Mouse (Mus musculus): ENCODE results near the gene Vmn2r92. TPM values are rescaled to one million over a fixed set of nuclear protein-coding genes. Genes with fewer than 3 reads are reported as not detected.
"Not testable (repeated sequence)": the region's sequence is repeated elsewhere in the genome, so short reads cannot be mapped to it uniquely, and the experiment has no call there.

Vmn2r92 gene
- not detected in 2 replicates for polyA plus RNA-seq (2012; rRNA removed)

DNA sequence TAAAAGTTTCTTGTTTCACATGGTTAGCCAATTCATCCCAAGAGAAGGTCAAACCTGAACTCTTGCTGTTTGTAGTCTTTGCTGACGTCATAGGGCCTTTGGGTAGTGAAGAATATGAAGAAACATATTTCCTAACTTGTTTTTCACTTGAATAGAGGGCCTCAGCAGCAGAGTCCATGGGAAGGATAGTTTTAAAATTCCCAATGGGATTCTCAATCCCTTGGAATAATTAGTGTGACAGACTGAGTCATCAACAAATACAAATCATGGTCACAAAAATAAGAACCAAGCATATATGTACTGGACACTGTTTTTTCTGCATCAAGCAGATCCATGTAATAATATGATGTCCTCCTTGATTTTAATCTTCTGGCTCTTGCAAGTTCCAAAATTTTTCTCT, at the start of gene Vmn2r92:
Vmn2r92 (plus strand) TSS at position 301 of the 400 bp plus-strand sequence.
- H3K27ac ChIP-seq (ENCODE audit: insufficient read depth, low read length); H3K4me3 ChIP-seq (ENCODE audit: insufficient read depth, low read length); H3K4me1 ChIP-seq (ENCODE audit: control insufficient read depth, insufficient read depth, low read length): not testable (repeated sequence)

DNA sequence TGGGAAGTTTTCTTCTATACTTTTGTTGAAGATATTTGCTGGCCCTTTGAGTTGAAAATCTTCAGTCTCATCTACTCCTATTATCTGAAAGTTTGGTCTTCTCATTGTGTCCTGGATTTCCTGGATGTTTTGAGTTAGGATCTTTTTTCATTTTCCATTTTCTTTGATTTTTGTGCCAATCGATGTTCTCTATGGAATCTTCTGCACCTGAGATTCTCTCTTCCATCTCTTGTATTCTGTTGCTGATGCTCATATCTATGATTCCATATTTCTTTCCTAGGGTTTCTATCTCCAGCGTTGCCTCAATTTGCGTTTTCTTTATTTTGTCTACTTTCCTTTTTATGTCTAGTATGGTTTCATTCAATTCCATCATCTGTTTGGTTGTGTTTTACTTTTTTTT, 49.4 kb upstream of the Vmn2r92 start:
- H3K4me3 ChIP-seq (ENCODE audit: insufficient read depth, low read length); H3K27ac ChIP-seq (ENCODE audit: insufficient read depth, low read length); H3K4me1 ChIP-seq (ENCODE audit: control insufficient read depth, insufficient read depth, low read length): not testable (repeated sequence)

DNA sequence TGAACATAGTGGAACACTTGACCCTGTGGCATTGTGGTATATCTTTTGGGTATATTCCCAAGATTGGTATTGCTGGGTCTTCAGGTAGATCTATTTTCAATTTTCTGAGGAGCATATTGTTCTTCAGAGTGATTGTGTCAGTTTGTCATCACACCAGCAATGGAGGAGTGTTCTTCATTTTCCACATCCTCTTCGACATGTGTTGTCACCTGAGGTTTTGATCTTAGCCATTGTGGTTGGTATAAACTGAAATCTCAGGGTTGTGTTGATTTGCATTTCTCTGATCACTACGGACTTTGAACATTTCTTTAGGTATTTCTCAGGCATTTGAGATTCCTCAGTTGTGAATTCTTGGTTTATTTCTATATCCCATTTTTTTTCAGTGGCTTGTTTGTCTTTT, 9.5 kb downstream of the Vmn2r92 start:
- not testable (repeated sequence) for H3K4me3 ChIP-seq (ENCODE audit: insufficient read depth, low read length); H3K27ac ChIP-seq (ENCODE audit: insufficient read depth, low read length); H3K4me1 ChIP-seq (ENCODE audit: control insufficient read depth, insufficient read depth, low read length)

DNA sequence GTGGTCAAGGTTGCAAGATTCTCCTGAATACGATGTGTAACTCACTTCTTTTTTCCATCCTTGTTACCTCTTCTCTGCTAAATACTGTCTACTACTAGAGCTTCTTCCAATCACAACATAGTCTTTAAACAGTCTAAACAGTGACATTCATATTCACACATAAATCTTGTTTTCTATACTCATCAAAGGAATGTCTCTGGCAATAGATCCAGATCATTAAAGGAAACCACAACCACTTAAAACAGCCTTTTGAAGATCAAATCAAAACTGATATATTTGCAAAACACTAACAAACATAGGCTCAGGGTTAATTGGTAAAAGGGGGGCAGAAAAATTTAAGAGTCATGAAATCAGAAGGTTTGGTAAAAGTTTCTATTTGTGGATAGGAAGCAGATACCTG, 38.0 kb downstream of the Vmn2r92 start:
- no peak for TF ChIP-seq CTCF (IDR thresholded peaks at IDR 0.05; ENCODE audit: extremely low read depth, insufficient read depth, low read length)
- TF ChIP-seq POLR2A (IDR thresholded peaks at IDR 0.05; ENCODE audit: extremely low read depth, insufficient read depth, low read length), result no peak
- H3K27ac ChIP-seq (ENCODE audit: insufficient read depth, low read length), result no peak overlapping the region

DNA sequence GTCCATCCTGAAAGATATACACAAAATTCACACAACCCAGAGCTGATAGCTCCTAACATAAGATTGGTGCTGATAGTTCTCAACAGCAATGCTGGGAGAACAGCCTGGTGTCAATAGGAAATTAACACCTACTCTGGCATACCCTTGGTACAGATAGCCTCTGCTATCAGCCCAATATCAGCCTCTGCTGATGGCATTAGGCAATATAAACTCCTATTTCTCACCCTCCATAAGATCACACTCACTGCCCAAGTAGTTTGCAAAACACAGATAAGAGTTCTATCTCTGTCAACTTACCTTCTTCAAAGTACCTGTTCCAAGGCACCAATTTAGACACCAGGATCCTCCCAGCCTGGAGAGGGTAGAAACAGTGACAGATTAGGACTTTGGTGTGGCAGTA, 69.6 kb downstream of the Vmn2r92 start:
- no peak overlapping the region for H3K27ac ChIP-seq (ENCODE audit: insufficient read depth, low read length)
- no peak overlapping the region for H3K4me3 ChIP-seq (ENCODE audit: insufficient read depth, low read length)
- TF ChIP-seq CTCF (IDR thresholded peaks at IDR 0.05; ENCODE audit: extremely low read depth, insufficient read depth, low read length) (no peak), POLR2A (IDR thresholded peaks at IDR 0.05; ENCODE audit: extremely low read depth, insufficient read depth, low read length) (no peak)
- H3K4me1 ChIP-seq (ENCODE audit: control insufficient read depth, insufficient read depth, low read length), result no peaks in the 10 kb centered on the region

More for the DNA sequence above, 38.0 kb downstream of the Vmn2r92 start:
- H3K4me1 ChIP-seq (ENCODE audit: control insufficient read depth, insufficient read depth, low read length), result no peaks in the 10 kb centered on the region
- no peak overlapping the region for H3K4me3 ChIP-seq (ENCODE audit: insufficient read depth, low read length)

DNA sequence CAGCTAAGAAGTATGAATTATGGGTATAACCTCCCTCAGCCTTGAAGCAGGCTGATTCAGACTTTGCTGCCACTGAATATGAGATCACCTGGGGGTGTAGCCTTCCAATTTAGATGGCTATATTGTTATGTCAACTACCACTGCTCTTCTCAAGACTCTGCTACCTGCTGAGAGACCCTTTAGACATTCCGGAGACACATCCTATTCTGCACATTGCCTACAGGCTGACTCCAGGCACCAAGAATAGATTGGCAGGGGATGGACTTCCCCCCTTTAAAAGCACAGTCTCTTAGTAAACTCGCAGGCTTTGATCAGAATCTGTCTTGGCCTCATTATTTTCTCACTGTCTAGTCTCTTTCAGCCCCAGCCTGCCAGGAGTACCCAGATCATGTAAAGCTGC, 80.3 kb downstream of the Vmn2r92 start:
- H3K4me3 ChIP-seq (ENCODE audit: insufficient read depth, low read length), result no peak overlapping the region
- no peak for TF ChIP-seq CTCF (IDR thresholded peaks at IDR 0.05; ENCODE audit: extremely low read depth, insufficient read depth, low read length)
- no peak for TF ChIP-seq POLR2A (IDR thresholded peaks at IDR 0.05; ENCODE audit: extremely low read depth, insufficient read depth, low read length)
- H3K27ac ChIP-seq (ENCODE audit: insufficient read depth, low read length), result no peak overlapping the region
- no peaks in the 10 kb centered on the region for H3K4me1 ChIP-seq (ENCODE audit: control insufficient read depth, insufficient read depth, low read length)

DNA sequence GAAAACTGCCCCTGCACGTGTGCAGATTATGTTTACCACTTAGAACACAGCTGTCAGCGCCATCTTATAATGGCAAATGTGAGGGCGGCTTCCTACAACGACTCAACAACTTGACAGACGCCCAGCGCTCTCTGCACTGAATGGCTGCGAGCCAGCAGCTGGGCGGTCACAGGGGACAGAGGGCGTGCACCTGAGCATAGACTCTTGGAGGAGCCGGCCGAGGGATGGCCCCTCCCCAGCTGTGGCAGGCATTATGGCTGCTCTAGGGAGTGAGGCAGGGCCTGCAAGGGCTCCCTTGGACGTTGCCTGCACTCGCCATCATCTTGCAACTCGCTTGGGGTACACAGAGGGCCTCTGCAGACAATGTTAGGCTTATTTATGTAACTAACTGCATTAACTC, 85.2 kb downstream of the Vmn2r92 start:
- TF ChIP-seq CTCF (IDR thresholded peaks at IDR 0.05; ENCODE audit: extremely low read depth, insufficient read depth, low read length) (no peak), POLR2A (IDR thresholded peaks at IDR 0.05; ENCODE audit: extremely low read depth, insufficient read depth, low read length) (no peak)
- no peak overlapping the region for H3K27ac ChIP-seq (ENCODE audit: insufficient read depth, low read length)
- no peaks in the 10 kb centered on the region for H3K4me1 ChIP-seq (ENCODE audit: control insufficient read depth, insufficient read depth, low read length)
- H3K4me3 ChIP-seq (ENCODE audit: insufficient read depth, low read length), result no peak overlapping the region

Other genes starting within 250 kb of the Vmn2r92 start
- gene Fpr-rs4, start 130.2 kb upstream of the Vmn2r92 start, polyA plus RNA-seq (2012; rRNA removed), result not detected in 2 replicates
- gene Vmn2r124, start 102.5 kb upstream of the Vmn2r92 start, polyA plus RNA-seq (2012; rRNA removed), result not detected in 2 replicates
- gene Vmn2r91, start 66.9 kb upstream of the Vmn2r92 start, polyA plus RNA-seq (2012; rRNA removed), result not detected in 2 replicates
- gene Vmn2r94, start 125.9 kb downstream of the Vmn2r92 start, polyA plus RNA-seq (2012; rRNA removed), result not detected in 2 replicates
- not detected in 2 replicates for gene Vmn2r93, start 146.2 kb downstream of the Vmn2r92 start, polyA plus RNA-seq (2012; rRNA removed)